Mouse (Mus musculus) hindbrain, postnatal 0 days (tissue): ENCODE measurements around the gene Tmprss3. TPM values are rescaled to one million over a fixed set of nuclear protein-coding genes. Genes with fewer than 3 reads are reported as not detected.

Experiments
- ATAC-seq: fragments of 200-750 bp; cut with Nextera tagmentation; 2 replicates; pipeline ENCODE4 v1.8.0; 2017; ENCODE audit warnings: mild to moderate bottlenecking, moderate TSS enrichment, moderate library complexity
- DNase-seq: peaks from one replicate; pipeline ENCODE4 v3.0.0-alpha.2; 2015; ENCODE audit warnings: low spot score
- H3K27ac ChIP-seq: fragments of 300-500 bp; sonication (generic); 2 replicates; pipeline ENCODE4 v1.5.1; 2014; ENCODE audit warnings: mild to moderate bottlenecking
- H3K27me3 ChIP-seq: fragments of 300-500 bp; sonication (generic); 2 replicates; pipeline ENCODE4 v1.6.1; 2014; ENCODE audit warnings: low read length, mixed read lengths; ENCODE audit not compliant: insufficient read depth
- H3K36me3 ChIP-seq: fragments of 300-500 bp; sonication (generic); 2 replicates; pipeline ENCODE4 v1.6.1; 2014; ENCODE audit warnings: low read length, mixed read lengths; ENCODE audit not compliant: insufficient read depth
- H3K4me1 ChIP-seq: fragments of 300-500 bp; sonication (generic); 2 replicates; pipeline ENCODE4 v1.6.1; 2014; ENCODE audit warnings: antibody characterized with exemption, low read length, mixed read lengths; ENCODE audit not compliant: insufficient read depth
- H3K4me2 ChIP-seq: fragments of 300-500 bp; sonication (generic); 2 replicates; pipeline ENCODE4 v1.6.1; 2014; ENCODE audit warnings: low read depth, mild to moderate bottlenecking, low read length, moderate library complexity, mixed read lengths
- H3K4me3 ChIP-seq: fragments of 300-500 bp; sonication (generic); 2 replicates; pipeline ENCODE4 v1.5.1; 2014; ENCODE audit warnings: low read length
- H3K9ac ChIP-seq: fragments of 300-500 bp; sonication (generic); replicated peaks from 2 replicates; pipeline ENCODE4 v1.6.1; 2014; ENCODE audit warnings: mild to moderate bottlenecking, low read length, moderate library complexity, mixed read lengths
- H3K9me3 ChIP-seq: fragments of 300-500 bp; sonication (generic); 2 replicates; pipeline ENCODE4 v1.6.1; 2016; ENCODE audit warnings: low read length, mixed read lengths
- CTCF ChIP-seq: IDR thresholded peaks from 2 replicates; pipeline ENCODE4 v1.5.1; 2016; ENCODE audit warnings: antibody characterized with exemption, control low read depth, low read depth
- WGBS: fragments of 180-500 bp; shearing (Covaris S2); extraction: QIAGEN DNeasy Blood & Tissue Kit; methylation state at CpG from one replicate; pipeline ENCODE4 v1.1.7; 2014; 5-methylcytosine and 5-hydroxymethylcytosine counted together
- polyA plus RNA-seq: library from polyadenylated mRNA; unstranded; fragments of >200 nt; fragmentation: Nextera tagmentation; extraction: Ambion mirVana; gene quantifications from 2 replicates; pipeline ENCODE4 v1.2.1, GENCODE M21; 2015
- total RNA-seq: library from RNA; depleted of rRNA; stranded (reverse); fragments of >200 nt; gene quantifications from 2 replicates; pipeline ENCODE4 v1.2.3, GENCODE M21; 2014

The Tmprss3 gene
- total and polyA plus RNA-seq, 2 experiments from 2014 or later: 0.10 to 0.23 TPM

- WGBS: 47% methylated on average over 5 of the region's 5 CpGs
- peak; percentile 8; the same call in 1 of the 2 replicates for TF ChIP-seq CTCF
- H3K4me2 ChIP-seq: no peak overlapping the region
These were observed 17.5 kb upstream of the Tmprss3 start for GRCm38 (mm10) chr17:31216068-31216955.

GRCm38 (mm10) chr17:31211881-31212280 lies 13.1 kb upstream of the Tmprss3 start:
- no peaks in the 10 kb centered on the region for H3K4me1 ChIP-seq
- no peak for DNase-seq
- no peak overlapping the region for H3K4me2 ChIP-seq
- TF ChIP-seq CTCF: no peak
- H3K4me3 ChIP-seq: no peak overlapping the region
- H3K27ac ChIP-seq: no peak overlapping the region
- no peak overlapping the region for H3K9ac ChIP-seq
- no peaks in the 10 kb centered on the region for H3K9me3 ChIP-seq
- no peaks in the 10 kb centered on the region for H3K27me3 ChIP-seq
- no peaks in the 10 kb centered on the region for H3K36me3 ChIP-seq
- WGBS: 87% methylated on average over 6 of the region's 6 CpGs
- ATAC-seq: no peak

More at GRCm38 (mm10) chr17:31216068-31216955, 17.5 kb upstream of the Tmprss3 start:
- no peak overlapping the region for H3K4me3 ChIP-seq
- no peaks in the 10 kb centered on the region for H3K27me3 ChIP-seq
- no peaks in the 10 kb centered on the region for H3K4me1 ChIP-seq
- H3K9ac ChIP-seq: no peak overlapping the region
- peak; percentile 16 for DNase-seq
- H3K36me3 ChIP-seq: no peaks in the 10 kb centered on the region
- H3K27ac ChIP-seq: no peak overlapping the region
- H3K9me3 ChIP-seq: no peaks in the 10 kb centered on the region
- ATAC-seq: no peak

GRCm38 (mm10) chr17:31210299-31210698 lies 11.5 kb upstream of the Tmprss3 start:
- H3K4me1 ChIP-seq: no peaks in the 10 kb centered on the region
- no peak for ATAC-seq
- no peak for TF ChIP-seq CTCF
- no peak overlapping the region for H3K4me3 ChIP-seq
- WGBS: 92% methylated on average over 7 of the region's 7 CpGs
- no peaks in the 10 kb centered on the region for H3K27me3 ChIP-seq
- H3K9ac ChIP-seq: no peak overlapping the region
- no peak for DNase-seq
- no peak overlapping the region for H3K27ac ChIP-seq
- no peaks in the 10 kb centered on the region for H3K9me3 ChIP-seq
- no peak overlapping the region for H3K4me2 ChIP-seq
- H3K36me3 ChIP-seq: no peaks in the 10 kb centered on the region

- Histone ChIP-seq H3K4me3 (no peak overlapping the region), H3K36me3 (no peaks in the 10 kb centered on the region), H3K27me3 (no peaks in the 10 kb centered on the region), H3K4me2 (no peak overlapping the region), H3K9ac (no peak overlapping the region), H3K4me1 (no peaks in the 10 kb centered on the region), H3K9me3 (no peaks in the 10 kb centered on the region), H3K27ac (no peak overlapping the region)
- 92% methylated on average over 11 of the region's 11 CpGs for WGBS
- ATAC-seq (no peak), DNase-seq (no peak)
- no peak for TF ChIP-seq CTCF
These were observed 10.7 kb upstream of the Tmprss3 start for GRCm38 (mm10) chr17:31209376-31209930.

GRCm38 (mm10) chr17:31208654-31209053 lies 9.9 kb upstream of the Tmprss3 start:
- ATAC-seq: no peak
- H3K27me3 ChIP-seq: no peaks in the 10 kb centered on the region
- H3K4me3 ChIP-seq: no peak overlapping the region
- H3K36me3 ChIP-seq: no peaks in the 10 kb centered on the region
- 90% methylated on average over 8 of the region's 8 CpGs for WGBS
- H3K4me1 ChIP-seq: no peaks in the 10 kb centered on the region
- DNase-seq: no peak
- H3K27ac ChIP-seq: no peak overlapping the region
- no peaks in the 10 kb centered on the region for H3K9me3 ChIP-seq
- no peak for TF ChIP-seq CTCF
- H3K4me2 ChIP-seq: no peak overlapping the region
- no peak overlapping the region for H3K9ac ChIP-seq

GRCm38 (mm10) chr17:31207771-31208334 lies 9.1 kb upstream of the Tmprss3 start, which contains the start of gene Ubash3a:
Ubash3a (plus strand) TSS chr17:31207873.
- no peak for DNase-seq

More at GRCm38 (mm10) chr17:31207771-31208334, 9.1 kb upstream of the Tmprss3 start, which contains the start of gene Ubash3a:
- Histone ChIP-seq H3K4me1 (no peaks in the 10 kb centered on the region), H3K4me3 (no peak within 1 kb of the TSS), H3K9ac (no peak within 1 kb of the TSS), H3K9me3 (no peaks in the 10 kb centered on the region), H3K4me2 (no peak within 1 kb of the TSS), H3K27me3 (no peaks in the 10 kb centered on the region), H3K36me3 (no peaks in the 10 kb centered on the region), H3K27ac (no peak within 1 kb of the TSS)
- ATAC-seq: no peak
- no peak for TF ChIP-seq CTCF
- WGBS: 79% methylated on average over 12 of the region's 12 CpGs
